Comparison of ENCODE assay signal across 18 mouse cellular contexts in genomic region chr10:122274181-122274580, GRCm38 (mm10).
A peak's percentile ranks its signal among the peaks of the same experiment; 100 is the strongest.
DNase-seq lines count a peak whose midpoint lies in the region; ATAC-seq lines count a peak whose summit lies in the region.
"Had no signal": no experiment of that assay in that cellular context is flagged by ENCODE, and none has a peak within 500 bp of the region (broad histone marks: within the 10 kb centered on the region; RNA-seq: fewer than 3 reads in every experiment).

No protein-coding gene starts in this region.

- H3K9ac ChIP-seq in embryonic facial prominence, embryonic 14.5 days (ENCODE audit: low read depth, low read length) = no peak overlapping the region
- no peak overlapping the region for H3K9ac ChIP-seq in lung, embryonic 16.5 days (ENCODE audit: low read length)
- H3K9ac ChIP-seq: liver, embryonic 14.5 days; neural tube, embryonic 12.5 days had no signal

- DNase-seq in embryonic facial prominence, embryonic 14.5 days (ENCODE audit: low spot score) = peak; percentile 47
- DNase-seq in embryonic facial prominence, embryonic 10.5 days (ENCODE audit: low spot score) = no peak
- DNase-seq in lung, adult 18-20 months = no peak
- peak; percentile 59 for DNase-seq in adrenal gland, postnatal 10 days
- DNase-seq in lung, postnatal 14 days = peak; percentile 4
- no peak for DNase-seq in spleen, postnatal 10 days (ENCODE audit: low spot score in 2 of 2)
- DNase-seq in right cerebral cortex, adult 18-20 months = no peak
- DNase-seq: cerebellum, postnatal 10 days; gastrocnemius, postnatal 36 days; kidney, postnatal 25 days; retina, postnatal 1 day; thymus, postnatal 4 days had no signal

- no peak overlapping the region for H3K27ac ChIP-seq in embryonic facial prominence, embryonic 14.5 days (replicated peaks; ENCODE audit: low read depth, low read length)
- H3K27ac ChIP-seq in embryonic facial prominence, embryonic 10.5 days (replicated peaks) = no peak overlapping the region
- H3K27ac ChIP-seq in lung, embryonic 16.5 days (ENCODE audit: low read length) = no peak overlapping the region
- H3K27ac ChIP-seq: forebrain, embryonic 10.5 days; hindbrain, embryonic 10.5 days; liver, embryonic 14.5 days; neural tube, embryonic 12.5 days had no signal

- H3K4me2 ChIP-seq in embryonic facial prominence, embryonic 14.5 days (ENCODE audit: low read depth, low read length) = no peak overlapping the region
- no peak overlapping the region for H3K4me2 ChIP-seq in lung, embryonic 16.5 days (ENCODE audit: low read depth, low read length)
- H3K4me2 ChIP-seq: neural tube, embryonic 12.5 days had no signal

- H3K9me3 ChIP-seq in embryonic facial prominence, embryonic 14.5 days (ENCODE audit: control insufficient read depth, low read length) = no peaks in the 10 kb centered on the region
- H3K9me3 ChIP-seq in embryonic facial prominence, embryonic 10.5 days = no peaks in the 10 kb centered on the region
- H3K9me3 ChIP-seq in lung, embryonic 16.5 days (ENCODE audit: control insufficient read depth, low read length) = no peaks in the 10 kb centered on the region
- H3K9me3 ChIP-seq: forebrain, embryonic 10.5 days; hindbrain, embryonic 10.5 days; neural tube, embryonic 12.5 days had no signal

- H3K4me3 ChIP-seq in embryonic facial prominence, embryonic 14.5 days (ENCODE audit: low read depth, low read length) = no peak overlapping the region
- H3K4me3 ChIP-seq in embryonic facial prominence, embryonic 10.5 days = no peak overlapping the region
- H3K4me3 ChIP-seq in lung, embryonic 16.5 days (ENCODE audit: low read length) = no peak overlapping the region
- H3K4me3 ChIP-seq: forebrain, embryonic 10.5 days; hindbrain, embryonic 10.5 days; neural tube, embryonic 12.5 days had no signal

- no peaks in the 10 kb centered on the region for H3K36me3 ChIP-seq in embryonic facial prominence, embryonic 14.5 days (ENCODE audit: control insufficient read depth, insufficient read depth, low read length)
- no peaks in the 10 kb centered on the region for H3K36me3 ChIP-seq in embryonic facial prominence, embryonic 10.5 days (replicated peaks)
- H3K36me3 ChIP-seq in lung, embryonic 16.5 days (ENCODE audit: control insufficient read depth, insufficient read depth, low read length) = no peaks in the 10 kb centered on the region
- H3K36me3 ChIP-seq: forebrain, embryonic 10.5 days; hindbrain, embryonic 10.5 days; neural tube, embryonic 12.5 days had no signal

- no peaks in the 10 kb centered on the region for H3K27me3 ChIP-seq in embryonic facial prominence, embryonic 14.5 days (replicated peaks; ENCODE audit: control insufficient read depth, insufficient read depth, low read length)
- H3K27me3 ChIP-seq in embryonic facial prominence, embryonic 10.5 days (replicated peaks; ENCODE audit: low read depth, poor library complexity, severe bottlenecking) = no peaks in the 10 kb centered on the region
- no peaks in the 10 kb centered on the region for H3K27me3 ChIP-seq in lung, embryonic 16.5 days (ENCODE audit: control insufficient read depth, insufficient read depth, low read depth, low read length)
- H3K27me3 ChIP-seq: neural tube, embryonic 12.5 days had no signal

- no peaks in the 10 kb centered on the region for H3K4me1 ChIP-seq in embryonic facial prominence, embryonic 14.5 days (ENCODE audit: control insufficient read depth, insufficient read depth, low read length)
- no peaks in the 10 kb centered on the region for H3K4me1 ChIP-seq in embryonic facial prominence, embryonic 10.5 days
- no peaks in the 10 kb centered on the region for H3K4me1 ChIP-seq in lung, embryonic 16.5 days (replicated peaks; ENCODE audit: control insufficient read depth, insufficient read depth, low read length)
- H3K4me1 ChIP-seq: forebrain, embryonic 10.5 days; hindbrain, embryonic 10.5 days; neural tube, embryonic 12.5 days had no signal

- no peak for ATAC-seq in embryonic facial prominence, embryonic 14.5 days (ENCODE audit: low read depth)
- ATAC-seq in lung, embryonic 16.5 days (ENCODE audit: low read depth) = peak; percentile 73
- ATAC-seq: inflammation-experienced regulatory T-cells, adult 6 months had no signal

- 81% methylated on average over 3 of the region's 3 CpGs for WGBS in embryonic facial prominence, embryonic 14.5 days
- WGBS in embryonic facial prominence, embryonic 10.5 days = 91% methylated on average over 3 of the region's 3 CpGs
- WGBS in lung, embryonic 16.5 days = 47% methylated on average over 3 of the region's 3 CpGs

Comparison
In these comparisons a context has a peak if more than half of its experiments do, and no peak if none do; other contexts are left out.
1. DNase-seq: peak in embryonic facial prominence, embryonic 14.5 days (single experiment), adrenal gland, postnatal 10 days (single experiment) and lung, postnatal 14 days (single experiment); none in embryonic facial prominence, embryonic 10.5 days (single experiment), lung, adult 18-20 months (0 of 2), spleen, postnatal 10 days (0 of 2) and right cerebral cortex, adult 18-20 months (single experiment).